Mouse (Mus musculus): ENCODE measurements around the gene Lmnb2. TPM values are rescaled to one million over a fixed set of nuclear protein-coding genes. Genes with fewer than 3 reads are reported as not detected.

The Lmnb2 gene
- polyA plus RNA-seq, 1 experiment, result 8.5 TPM

GRCm38 (mm10) chr10:80946684-80947437 is 28.8 kb upstream of the Lmnb2 start:
- TF ChIP-seq CTCF (conservative IDR thresholded peaks at IDR 0.05; ENCODE audit: insufficient read depth, insufficient read length, low read depth, low read length), result peak; percentile 28; the same call in 1 of the 2 replicates
- TF ChIP-seq POLR2A (IDR thresholded peaks at IDR 0.05; ENCODE audit: low read depth, low read length), result no peak
- Histone ChIP-seq H3K27me3 (replicated peaks; ENCODE audit: control insufficient read depth, insufficient read depth, low read length) (no peaks in the 10 kb centered on the region), H3K4me3 (ENCODE audit: insufficient read depth, low read depth, low read length) (no peak overlapping the region), H3K4me1 (ENCODE audit: control insufficient read depth, insufficient read depth, low read length) (no peaks in the 10 kb centered on the region), H3K27ac (ENCODE audit: insufficient read depth, low read depth, low read length) (no peak overlapping the region), H3K36me3 (ENCODE audit: control insufficient read depth, insufficient read depth, low read length) (no peaks in the 10 kb centered on the region)
- DNase-seq, result no peak
- 72% methylated on average over 14 of the region's 14 CpGs for WGBS

- WGBS, result 87% methylated on average over 5 of the region's 5 CpGs
- no peak for DNase-seq
- no peak overlapping the region for H3K27ac ChIP-seq (ENCODE audit: insufficient read depth, low read depth, low read length)
- H3K4me3 ChIP-seq (ENCODE audit: insufficient read depth, low read depth, low read length), result no peak overlapping the region
- no peaks in the 10 kb centered on the region for H3K27me3 ChIP-seq (replicated peaks; ENCODE audit: control insufficient read depth, insufficient read depth, low read length)
- no peaks in the 10 kb centered on the region for H3K36me3 ChIP-seq (ENCODE audit: control insufficient read depth, insufficient read depth, low read length)
- H3K4me1 ChIP-seq (ENCODE audit: control insufficient read depth, insufficient read depth, low read length), result peaks cover 18% of the 10 kb centered on the region
- no peak for TF ChIP-seq CTCF (conservative IDR thresholded peaks at IDR 0.05; ENCODE audit: insufficient read depth, insufficient read length, low read depth, low read length)
Measured at GRCm38 (mm10) chr10:80944231-80944630, 26.2 kb upstream of the Lmnb2 start.

GRCm38 (mm10) chr10:80943701-80944100 is 25.7 kb upstream of the Lmnb2 start:
- H3K4me3 ChIP-seq (ENCODE audit: insufficient read depth, low read depth, low read length), result no peak overlapping the region
- 58% methylated on average over 9 of the region's 9 CpGs for WGBS
- no peaks in the 10 kb centered on the region for H3K27me3 ChIP-seq (replicated peaks; ENCODE audit: control insufficient read depth, insufficient read depth, low read length)
- DNase-seq, result no peak
- H3K27ac ChIP-seq (ENCODE audit: insufficient read depth, low read depth, low read length), result no peak overlapping the region
- H3K36me3 ChIP-seq (ENCODE audit: control insufficient read depth, insufficient read depth, low read length), result no peaks in the 10 kb centered on the region
- no peak for TF ChIP-seq CTCF (conservative IDR thresholded peaks at IDR 0.05; ENCODE audit: insufficient read depth, insufficient read length, low read depth, low read length)
- no peak for TF ChIP-seq POLR2A (IDR thresholded peaks at IDR 0.05; ENCODE audit: low read depth, low read length)
- peaks cover 18% of the 10 kb centered on the region for H3K4me1 ChIP-seq (ENCODE audit: control insufficient read depth, insufficient read depth, low read length)

GRCm38 (mm10) chr10:80942919-80943318 is 24.9 kb upstream of the Lmnb2 start:
- H3K27me3 ChIP-seq (replicated peaks; ENCODE audit: control insufficient read depth, insufficient read depth, low read length), result no peaks in the 10 kb centered on the region
- no peak for TF ChIP-seq CTCF (conservative IDR thresholded peaks at IDR 0.05; ENCODE audit: insufficient read depth, insufficient read length, low read depth, low read length)
- TF ChIP-seq POLR2A (IDR thresholded peaks at IDR 0.05; ENCODE audit: low read depth, low read length), result no peak
- 73% methylated on average over 8 of the region's 8 CpGs for WGBS
- H3K4me1 ChIP-seq (ENCODE audit: control insufficient read depth, insufficient read depth, low read length), result peaks cover 18% of the 10 kb centered on the region
- H3K36me3 ChIP-seq (ENCODE audit: control insufficient read depth, insufficient read depth, low read length), result no peaks in the 10 kb centered on the region
- H3K4me3 ChIP-seq (ENCODE audit: insufficient read depth, low read depth, low read length), result no peak overlapping the region
- no peak for DNase-seq
- no peak overlapping the region for H3K27ac ChIP-seq (ENCODE audit: insufficient read depth, low read depth, low read length)

GRCm38 (mm10) chr10:80940988-80941347 is 22.9 kb upstream of the Lmnb2 start:
- DNase-seq, result no peak
- H3K4me1 ChIP-seq (ENCODE audit: control insufficient read depth, insufficient read depth, low read length), result peaks cover 18% of the 10 kb centered on the region
- H3K27ac ChIP-seq (ENCODE audit: insufficient read depth, low read depth, low read length), result peak overlapping the region; percentile 87
- WGBS, result 13% methylated on average over 2 of the region's 2 CpGs
- no peak for TF ChIP-seq CTCF (conservative IDR thresholded peaks at IDR 0.05; ENCODE audit: insufficient read depth, insufficient read length, low read depth, low read length)
- no peak for TF ChIP-seq POLR2A (IDR thresholded peaks at IDR 0.05; ENCODE audit: low read depth, low read length)
- no peaks in the 10 kb centered on the region for H3K36me3 ChIP-seq (ENCODE audit: control insufficient read depth, insufficient read depth, low read length)
- no peaks in the 10 kb centered on the region for H3K27me3 ChIP-seq (replicated peaks; ENCODE audit: control insufficient read depth, insufficient read depth, low read length)
- H3K4me3 ChIP-seq (ENCODE audit: insufficient read depth, low read depth, low read length), result no peak overlapping the region

- 16% methylated on average over 8 of the region's 8 CpGs for WGBS
- peak; percentile 92 for DNase-seq
- Histone ChIP-seq H3K4me3 (ENCODE audit: insufficient read depth, low read depth, low read length) (no peak overlapping the region), H3K27me3 (replicated peaks; ENCODE audit: control insufficient read depth, insufficient read depth, low read length) (no peaks in the 10 kb centered on the region), H3K4me1 (ENCODE audit: control insufficient read depth, insufficient read depth, low read length) (peaks cover 18% of the 10 kb centered on the region), H3K27ac (ENCODE audit: insufficient read depth, low read depth, low read length) (peak overlapping the region; percentile 87), H3K36me3 (ENCODE audit: control insufficient read depth, insufficient read depth, low read length) (no peaks in the 10 kb centered on the region)
- TF ChIP-seq POLR2A (IDR thresholded peaks at IDR 0.05; ENCODE audit: low read depth, low read length) (no peak), CTCF (conservative IDR thresholded peaks at IDR 0.05; ENCODE audit: insufficient read depth, insufficient read length, low read depth, low read length) (no peak)
Measured at GRCm38 (mm10) chr10:80940320-80940987, 22.4 kb upstream of the Lmnb2 start.

- peaks cover 18% of the 10 kb centered on the region for H3K4me1 ChIP-seq (ENCODE audit: control insufficient read depth, insufficient read depth, low read length)
- no peak for TF ChIP-seq POLR2A (IDR thresholded peaks at IDR 0.05; ENCODE audit: low read depth, low read length)
- no peak for TF ChIP-seq CTCF (conservative IDR thresholded peaks at IDR 0.05; ENCODE audit: insufficient read depth, insufficient read length, low read depth, low read length)
- peak overlapping the region; percentile 24; the same call in 1 of the 2 replicates for H3K4me3 ChIP-seq (ENCODE audit: insufficient read depth, low read depth, low read length)
- 1% methylated on average over 28 of the region's 28 CpGs for WGBS
- DNase-seq, result peak; percentile 94
- no peaks in the 10 kb centered on the region for H3K36me3 ChIP-seq (ENCODE audit: control insufficient read depth, insufficient read depth, low read length)
- H3K27me3 ChIP-seq (replicated peaks; ENCODE audit: control insufficient read depth, insufficient read depth, low read length), result no peaks in the 10 kb centered on the region
- H3K27ac ChIP-seq (ENCODE audit: insufficient read depth, low read depth, low read length), result peak overlapping the region; percentile 65
Measured at GRCm38 (mm10) chr10:80939671-80940070, 21.6 kb upstream of the Lmnb2 start.

Data from kidney, adult 2 months (tissue).